Mouse (Mus musculus) heart, embryonic 11.5 days (tissue): Measurements from ENCODE around the gene Dpysl4. TPM values are rescaled to one million over a fixed set of nuclear protein-coding genes. Genes with fewer than 3 reads are reported as not detected.

Source experiments
- ATAC-seq: fragments of 200-750 bp; cut with Nextera tagmentation; replicated peaks from 2 replicates; pipeline ENCODE4 v1.8.0; 2017; ENCODE audit warnings: moderate library complexity; ENCODE audit not compliant: insufficient number of reproducible peaks, low FRiP score, low TSS enrichment
- H3K27ac ChIP-seq: fragments of 300-500 bp; sonication (generic); 2 replicates; pipeline ENCODE4 v1.5.1; 2014; ENCODE audit warnings: mild to moderate bottlenecking, low read depth, low read length
- H3K27me3 ChIP-seq: fragments of 300-500 bp; sonication (generic); 2 replicates; pipeline ENCODE4 v1.6.1; 2014; ENCODE audit warnings: mild to moderate bottlenecking, low read length, mixed read lengths; ENCODE audit not compliant: control insufficient read depth, insufficient read depth
- H3K36me3 ChIP-seq: fragments of 300-500 bp; sonication (generic); 2 replicates; pipeline ENCODE4 v1.6.1; 2014; ENCODE audit warnings: mild to moderate bottlenecking, low read length, moderate library complexity, mixed read lengths; ENCODE audit not compliant: control insufficient read depth, insufficient read depth
- H3K4me1 ChIP-seq: fragments of 300-500 bp; sonication (generic); 2 replicates; pipeline ENCODE4 v1.6.1; 2014; ENCODE audit warnings: low read length; ENCODE audit not compliant: control insufficient read depth, insufficient read depth
- H3K4me2 ChIP-seq: fragments of 300-500 bp; sonication (generic); 2 replicates; pipeline ENCODE4 v1.6.1; 2014; ENCODE audit warnings: mild to moderate bottlenecking, moderate library complexity
- H3K4me3 ChIP-seq: fragments of 300-500 bp; sonication (generic); 2 replicates; pipeline ENCODE4 v1.5.1; 2014; ENCODE audit warnings: low read depth, low read length
- H3K9ac ChIP-seq: fragments of 300-500 bp; sonication (generic); 2 replicates; pipeline ENCODE4 v1.6.1; 2014; ENCODE audit warnings: mild to moderate bottlenecking, low read depth, low read length, moderate library complexity
- H3K9me3 ChIP-seq: fragments of 300-500 bp; sonication (generic); replicated peaks from 2 replicates; pipeline ENCODE4 v1.6.1; 2016; ENCODE audit warnings: low read length; ENCODE audit not compliant: control insufficient read depth
- WGBS: fragments of 180-500 bp; shearing (Covaris S2); extraction: QIAGEN DNeasy Blood & Tissue Kit; methylation state at CpG from one replicate; pipeline ENCODE4 v1.1.7; 2014; ENCODE audit not compliant: insufficient replicate concordance; 5-methylcytosine and 5-hydroxymethylcytosine counted together
- polyA plus RNA-seq: library from polyadenylated mRNA; unstranded; fragments of >200 nt; fragmentation: Nextera tagmentation; extraction: Ambion mirVana; gene quantifications from 2 replicates; pipeline ENCODE4 v1.2.1, GENCODE M21; 2014

Dpysl4 gene
- polyA plus RNA-seq, 1 experiment from 2014 or later, result 4.4 TPM

GRCm38 (mm10) chr7:139130361-139130760, 44.6 kb downstream of the Dpysl4 start:
- ATAC-seq, result no peak
- H3K4me1 ChIP-seq, result peaks cover 2% of the 10 kb centered on the region
- no peak overlapping the region for H3K27ac ChIP-seq
- WGBS, result 61% methylated on average over 6 of the region's 6 CpGs
- no peaks in the 10 kb centered on the region for H3K36me3 ChIP-seq
- no peak overlapping the region for H3K4me2 ChIP-seq
- H3K27me3 ChIP-seq, result peaks cover 4% of the 10 kb centered on the region; the same call in 1 of the 2 replicates
- no peak overlapping the region for H3K9ac ChIP-seq
- H3K4me3 ChIP-seq, result no peak overlapping the region
- no peaks in the 10 kb centered on the region for H3K9me3 ChIP-seq

- Histone ChIP-seq H3K9me3 (no peaks in the 10 kb centered on the region), H3K4me2 (no peak overlapping the region), H3K4me3 (no peak overlapping the region), H3K9ac (no peak overlapping the region), H3K36me3 (no peaks in the 10 kb centered on the region), H3K27me3 (peaks cover 4% of the 10 kb centered on the region; the same call in 1 of the 2 replicates), H3K4me1 (peaks cover 2% of the 10 kb centered on the region), H3K27ac (no peak overlapping the region)
- ATAC-seq, result no peak
- WGBS, result 70% methylated on average over 8 of the region's 8 CpGs
These were observed 45.7 kb downstream of the Dpysl4 start for GRCm38 (mm10) chr7:139131538-139131937.

GRCm38 (mm10) chr7:139133446-139133845, 47.6 kb downstream of the Dpysl4 start:
- Histone ChIP-seq H3K27me3 (no peaks in the 10 kb centered on the region), H3K9me3 (no peaks in the 10 kb centered on the region), H3K9ac (no peak overlapping the region), H3K27ac (no peak overlapping the region), H3K4me2 (no peak overlapping the region), H3K4me3 (no peak overlapping the region), H3K36me3 (no peaks in the 10 kb centered on the region), H3K4me1 (peaks cover 2% of the 10 kb centered on the region)
- 80% methylated on average over 3 of the region's 3 CpGs for WGBS
- no peak for ATAC-seq

DNA sequence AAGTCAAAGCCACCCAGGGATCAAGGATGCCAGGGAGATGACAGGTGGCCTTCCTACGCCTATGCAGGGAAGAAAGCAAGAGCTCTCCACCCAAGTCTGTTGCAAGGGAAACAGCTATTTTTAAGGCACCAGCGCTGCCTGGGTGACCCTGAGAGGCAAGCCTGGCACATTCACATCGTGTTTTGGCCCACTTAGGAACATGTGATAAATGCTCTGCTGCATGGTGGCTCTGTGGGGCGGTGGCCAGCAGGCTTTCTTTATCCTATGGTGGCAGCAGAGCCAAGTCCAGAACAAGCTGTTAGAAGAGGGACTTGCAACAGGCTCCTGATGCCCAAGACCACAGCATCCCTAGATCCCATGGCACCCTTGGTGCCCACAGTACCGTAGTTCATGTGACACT, 49.4 kb downstream of the Dpysl4 start:
- Histone ChIP-seq H3K4me3 (no peak overlapping the region), H3K9me3 (no peaks in the 10 kb centered on the region), H3K27ac (no peak overlapping the region), H3K4me1 (peaks cover 2% of the 10 kb centered on the region), H3K27me3 (no peaks in the 10 kb centered on the region), H3K9ac (no peak overlapping the region), H3K4me2 (no peak overlapping the region), H3K36me3 (no peaks in the 10 kb centered on the region)
- WGBS, result 64% methylated on average over 5 of the region's 5 CpGs
- no peak for ATAC-seq

DNA sequence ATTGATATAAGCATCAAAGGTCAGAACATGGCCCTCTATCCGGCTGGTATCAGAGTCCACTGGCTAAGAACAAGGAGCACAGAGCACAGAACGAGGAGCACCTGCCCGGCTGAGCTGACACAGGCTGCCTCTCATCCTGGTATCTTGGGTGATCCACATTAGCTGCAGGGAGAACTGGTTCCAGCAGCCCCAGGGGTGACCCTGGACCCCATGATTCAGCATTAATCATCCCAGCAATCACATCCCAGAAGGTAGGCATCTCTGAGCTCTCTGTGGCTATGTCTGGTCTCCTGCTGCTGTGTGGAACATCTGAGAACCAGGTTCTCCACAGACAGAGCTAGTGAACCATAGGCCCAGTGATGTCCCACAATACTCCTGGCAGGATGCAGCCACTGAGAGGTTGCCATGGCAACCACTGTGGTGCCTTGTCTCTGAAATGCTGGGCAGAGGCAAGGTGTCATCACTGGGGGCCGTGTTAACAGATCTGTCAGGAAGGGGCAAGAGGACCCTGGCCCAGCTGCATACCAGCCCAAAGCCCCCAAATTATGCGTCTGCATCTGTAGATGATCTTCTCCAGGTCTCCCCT, 51.2 kb downstream of the Dpysl4 start:
- Histone ChIP-seq H3K9me3 (no peaks in the 10 kb centered on the region), H3K4me1 (peaks cover 2% of the 10 kb centered on the region), H3K36me3 (no peaks in the 10 kb centered on the region), H3K4me3 (no peak overlapping the region), H3K4me2 (no peak overlapping the region), H3K27ac (no peak overlapping the region), H3K27me3 (no peaks in the 10 kb centered on the region), H3K9ac (no peak overlapping the region)
- ATAC-seq, result no peak
- 55% methylated on average over 5 of the region's 5 CpGs for WGBS

- no peak for ATAC-seq
- Histone ChIP-seq H3K27ac (no peak overlapping the region), H3K36me3 (no peaks in the 10 kb centered on the region), H3K9me3 (no peaks in the 10 kb centered on the region), H3K9ac (no peak overlapping the region), H3K4me1 (peaks cover 1% of the 10 kb centered on the region), H3K4me3 (no peak overlapping the region), H3K27me3 (no peaks in the 10 kb centered on the region), H3K4me2 (no peak overlapping the region)
- 29% methylated on average over 11 of the region's 11 CpGs for WGBS
These were observed 54.2 kb downstream of the Dpysl4 start for GRCm38 (mm10) chr7:139139921-139140461.

DNA sequence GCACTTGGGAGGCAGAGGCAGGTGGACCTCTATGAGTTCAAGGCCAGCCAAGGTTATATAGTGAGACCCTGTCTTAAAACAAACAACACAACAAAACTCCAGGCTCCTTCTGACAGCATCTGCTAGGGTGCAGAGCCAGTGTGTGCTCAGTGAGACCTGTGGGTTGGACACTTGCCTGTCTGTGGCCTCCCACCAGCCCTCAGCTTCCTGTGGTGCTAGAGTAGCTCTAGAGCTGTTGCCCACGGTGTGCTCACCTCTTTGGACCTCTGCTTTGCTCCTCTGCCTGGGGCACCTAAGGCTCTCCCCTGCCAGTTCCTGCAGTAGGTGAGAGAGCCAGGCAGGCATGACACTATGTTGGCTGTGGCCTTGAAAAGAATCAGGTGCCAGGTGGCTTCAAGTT, 58.0 kb downstream of the Dpysl4 start:
- Histone ChIP-seq H3K4me3 (no peak overlapping the region), H3K4me1 (no peaks in the 10 kb centered on the region), H3K36me3 (no peaks in the 10 kb centered on the region), H3K4me2 (no peak overlapping the region), H3K9ac (no peak overlapping the region), H3K27me3 (peaks cover 1% of the 10 kb centered on the region; the same call in 1 of the 2 replicates), H3K27ac (no peak overlapping the region), H3K9me3 (no peaks in the 10 kb centered on the region)
- ATAC-seq, result no peak
- 46% methylated on average over 1 of the region's 1 CpGs for WGBS

DNA sequence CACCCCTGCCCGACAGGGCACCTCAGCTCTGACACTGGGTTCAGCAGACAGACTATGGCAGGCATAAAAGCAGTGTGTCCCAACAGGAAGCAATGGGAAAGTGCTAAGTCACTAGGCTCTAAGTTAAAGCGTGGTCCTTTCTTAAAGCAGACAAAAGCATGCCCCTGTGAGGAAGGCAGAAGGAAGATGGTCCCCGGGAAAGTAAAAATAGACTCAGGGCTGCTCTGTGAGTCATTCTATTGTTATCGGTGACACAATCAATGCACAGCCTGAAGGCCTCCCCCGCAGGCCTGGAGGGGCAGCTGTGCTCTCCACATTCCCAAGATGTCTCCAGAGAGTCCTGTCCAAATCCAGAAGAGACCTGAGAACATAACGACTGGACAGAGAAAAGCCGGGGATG, 60.1 kb downstream of the Dpysl4 start:
- peaks cover 16% of the 10 kb centered on the region for H3K27me3 ChIP-seq
- no peak overlapping the region for H3K9ac ChIP-seq
- ATAC-seq, result no peak
- no peak overlapping the region for H3K27ac ChIP-seq
- H3K4me3 ChIP-seq, result no peak overlapping the region
- 31% methylated on average over 7 of the region's 7 CpGs for WGBS
- H3K36me3 ChIP-seq, result no peaks in the 10 kb centered on the region
- H3K4me1 ChIP-seq, result no peaks in the 10 kb centered on the region
- H3K9me3 ChIP-seq, result no peaks in the 10 kb centered on the region
- no peak overlapping the region for H3K4me2 ChIP-seq

- H3K4me2 ChIP-seq, result no peak overlapping the region
- ATAC-seq, result no peak
- H3K27me3 ChIP-seq, result peaks cover 17% of the 10 kb centered on the region
- no peak overlapping the region for H3K4me3 ChIP-seq
- H3K27ac ChIP-seq, result no peak overlapping the region
- H3K4me1 ChIP-seq, result no peaks in the 10 kb centered on the region
- WGBS, result 34% methylated on average over 4 of the region's 4 CpGs
- no peaks in the 10 kb centered on the region for H3K36me3 ChIP-seq
- H3K9me3 ChIP-seq, result no peaks in the 10 kb centered on the region
- H3K9ac ChIP-seq, result no peak overlapping the region
These were observed 61.6 kb downstream of the Dpysl4 start for GRCm38 (mm10) chr7:139147360-139147759.
